Mouse (Mus musculus): Measurements from ENCODE around the gene Pofut1. TPM values are rescaled to one million over a fixed set of nuclear protein-coding genes. Genes with fewer than 3 reads are reported as not detected.
"Not testable (repeated sequence)": the region's sequence is repeated elsewhere in the genome, so short reads cannot be mapped to it uniquely, and the experiment has no call there.

Pofut1 gene
- total RNA-seq, 1 experiment from 2014 or later = 23.0 TPM

DNA sequence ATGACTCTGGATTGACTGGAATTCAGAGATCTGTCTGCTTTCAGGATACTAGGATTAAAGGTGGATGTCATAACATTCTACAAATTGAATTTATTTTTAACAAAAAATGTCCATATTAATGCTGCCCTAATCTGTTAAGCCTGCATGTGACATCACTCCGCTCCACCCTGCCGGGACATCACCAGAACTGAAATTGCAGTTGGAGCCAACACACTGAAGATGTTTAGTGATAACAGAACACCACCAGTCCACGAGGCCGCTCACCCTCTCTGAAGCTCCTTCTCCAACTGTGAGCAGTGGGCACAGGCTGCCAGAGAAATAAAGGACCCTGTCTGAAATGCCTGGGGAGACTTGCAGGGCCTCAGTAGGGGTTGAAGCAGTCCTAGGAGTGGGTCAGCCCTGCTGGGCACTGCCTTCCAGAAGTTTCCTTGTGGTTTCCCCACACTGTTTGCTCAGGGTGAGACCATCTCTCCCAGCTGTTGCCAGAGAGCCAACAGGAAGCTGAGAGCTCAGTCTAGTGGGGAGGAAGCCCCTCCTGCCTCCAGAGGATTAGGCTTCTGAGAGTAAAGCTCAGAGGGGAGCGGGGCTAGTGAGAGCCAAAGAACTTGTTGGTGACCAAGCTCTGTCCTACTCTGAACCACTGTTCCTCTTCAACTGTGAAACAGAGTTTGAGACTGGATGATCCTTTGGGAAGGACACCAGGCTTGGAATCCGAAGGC is 33.0 kb downstream of the Pofut1 start:
- ATAC-seq (replicated peaks in 1 of 2; ENCODE audit: insufficient read depth in 1 of 2, low FRiP score in 2 of 2, low TSS enrichment in 1 of 2, low read depth in 1 of 2, poor library complexity in 2 of 2, severe bottlenecking in 2 of 2) = peak; percentile 59 to 64

GRCm38 (mm10) chr2:153274919-153275247 is 33.5 kb downstream of the Pofut1 start:
- no peak for ATAC-seq (replicated peaks in 1 of 2; ENCODE audit: insufficient read depth in 1 of 2, low FRiP score in 2 of 2, low TSS enrichment in 1 of 2, low read depth in 1 of 2, poor library complexity in 2 of 2, severe bottlenecking in 2 of 2)

GRCm38 (mm10) chr2:153275577-153275976 is 34.2 kb downstream of the Pofut1 start:
- ATAC-seq (replicated peaks in 1 of 2; ENCODE audit: insufficient read depth in 1 of 2, low FRiP score in 2 of 2, low TSS enrichment in 1 of 2, low read depth in 1 of 2, poor library complexity in 2 of 2, severe bottlenecking in 2 of 2) = not testable (repeated sequence)

- no peak for ATAC-seq (replicated peaks in 1 of 2; ENCODE audit: insufficient read depth in 1 of 2, low FRiP score in 2 of 2, low TSS enrichment in 1 of 2, low read depth in 1 of 2, poor library complexity in 2 of 2, severe bottlenecking in 2 of 2)
Measured at GRCm38 (mm10) chr2:153276440-153276839, 35.1 kb downstream of the Pofut1 start.

DNA sequence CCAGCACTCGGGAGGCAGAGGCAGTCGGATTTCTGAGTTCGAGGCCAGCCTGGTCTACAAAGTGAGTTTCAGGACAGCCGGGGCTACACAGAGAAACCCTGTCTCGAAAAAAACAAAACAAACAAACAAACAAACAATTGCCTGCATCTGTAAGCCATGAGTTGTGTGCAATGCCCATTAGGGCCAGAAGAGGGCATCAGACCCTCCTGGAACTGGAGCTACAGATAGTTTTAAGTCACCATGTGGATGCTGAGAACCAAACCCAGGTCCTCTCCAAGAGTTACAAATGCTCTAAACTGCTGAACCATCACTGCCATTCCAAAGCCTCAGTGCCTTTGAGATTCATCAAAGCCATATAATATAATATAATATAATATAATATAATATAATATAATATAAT is 35.5 kb downstream of the Pofut1 start:
- not testable (repeated sequence) for ATAC-seq (replicated peaks in 1 of 2; ENCODE audit: insufficient read depth in 1 of 2, low FRiP score in 2 of 2, low TSS enrichment in 1 of 2, low read depth in 1 of 2, poor library complexity in 2 of 2, severe bottlenecking in 2 of 2)

DNA sequence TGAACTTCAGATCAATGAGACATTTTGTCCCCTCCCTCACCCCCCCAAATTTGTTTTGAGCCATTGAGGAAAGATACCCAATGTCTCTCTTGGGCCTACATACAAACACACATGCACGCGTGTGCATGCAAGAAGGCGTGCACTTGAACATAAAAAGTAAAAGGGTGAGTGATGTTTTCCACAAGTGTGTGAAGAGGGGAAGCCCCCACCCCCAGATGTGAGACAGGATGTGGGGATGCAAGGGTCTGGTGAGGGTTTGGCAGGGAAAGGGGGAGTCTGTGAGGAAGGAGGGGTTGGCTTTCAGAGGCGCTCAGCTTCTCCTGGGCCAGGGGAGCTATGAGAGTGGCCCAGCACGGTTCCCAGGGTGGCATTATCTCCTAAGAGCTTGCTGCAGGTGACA is 37.0 kb downstream of the Pofut1 start:
- no peak for ATAC-seq (replicated peaks in 1 of 2; ENCODE audit: insufficient read depth in 1 of 2, low FRiP score in 2 of 2, low TSS enrichment in 1 of 2, low read depth in 1 of 2, poor library complexity in 2 of 2, severe bottlenecking in 2 of 2)

GRCm38 (mm10) chr2:153283919-153284318 is 42.6 kb downstream of the Pofut1 start:
- peak in 1 of 2 experiments; percentile 54; a peak in 1 of 4 replicates for ATAC-seq (replicated peaks in 1 of 2; ENCODE audit: insufficient read depth in 1 of 2, low FRiP score in 2 of 2, low TSS enrichment in 1 of 2, low read depth in 1 of 2, poor library complexity in 2 of 2, severe bottlenecking in 2 of 2)

DNA sequence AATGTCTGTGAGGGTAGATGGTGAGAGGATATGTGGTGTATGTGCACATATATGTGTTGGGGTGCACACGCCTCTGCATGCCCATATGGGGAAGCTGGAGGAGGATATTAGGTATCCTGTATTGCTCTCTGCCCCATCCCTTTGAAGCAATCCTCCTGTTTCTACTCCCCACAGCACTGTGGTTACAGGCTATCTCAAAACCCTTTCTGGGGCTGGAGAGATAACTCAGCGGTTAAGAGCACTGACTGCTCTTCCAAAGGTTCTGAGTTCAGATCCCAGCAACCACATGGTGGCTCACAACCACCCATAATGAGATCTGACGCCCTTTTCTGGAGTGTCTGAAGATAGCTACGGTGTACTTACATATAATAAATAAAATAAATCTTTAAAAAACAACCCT is 45.2 kb downstream of the Pofut1 start:
- no peak for ATAC-seq (replicated peaks in 1 of 2; ENCODE audit: insufficient read depth in 1 of 2, low FRiP score in 2 of 2, low TSS enrichment in 1 of 2, low read depth in 1 of 2, poor library complexity in 2 of 2, severe bottlenecking in 2 of 2)

GRCm38 (mm10) chr2:153287835-153288234 is 46.5 kb downstream of the Pofut1 start:
- ATAC-seq (replicated peaks in 1 of 2; ENCODE audit: insufficient read depth in 1 of 2, low FRiP score in 2 of 2, low TSS enrichment in 1 of 2, low read depth in 1 of 2, poor library complexity in 2 of 2, severe bottlenecking in 2 of 2) = no peak

- ATAC-seq (replicated peaks in 1 of 2; ENCODE audit: insufficient read depth in 1 of 2, low FRiP score in 2 of 2, low TSS enrichment in 1 of 2, low read depth in 1 of 2, poor library complexity in 2 of 2, severe bottlenecking in 2 of 2) = peak; percentile 88 to 90
Measured at GRCm38 (mm10) chr2:153290938-153291928, 49.9 kb downstream of the Pofut1 start, which contains the start of gene Kif3b. Gene Kif3b, plus strand, starts transcription at chr2:153291413.

GRCm38 (mm10) chr2:153292305-153292861 is 51.0 kb downstream of the Pofut1 start:
- peak in 1 of 2 experiments; percentile 50; a peak in 2 of 4 replicates for ATAC-seq (replicated peaks in 1 of 2; ENCODE audit: insufficient read depth in 1 of 2, low FRiP score in 2 of 2, low TSS enrichment in 1 of 2, low read depth in 1 of 2, poor library complexity in 2 of 2, severe bottlenecking in 2 of 2)

DNA sequence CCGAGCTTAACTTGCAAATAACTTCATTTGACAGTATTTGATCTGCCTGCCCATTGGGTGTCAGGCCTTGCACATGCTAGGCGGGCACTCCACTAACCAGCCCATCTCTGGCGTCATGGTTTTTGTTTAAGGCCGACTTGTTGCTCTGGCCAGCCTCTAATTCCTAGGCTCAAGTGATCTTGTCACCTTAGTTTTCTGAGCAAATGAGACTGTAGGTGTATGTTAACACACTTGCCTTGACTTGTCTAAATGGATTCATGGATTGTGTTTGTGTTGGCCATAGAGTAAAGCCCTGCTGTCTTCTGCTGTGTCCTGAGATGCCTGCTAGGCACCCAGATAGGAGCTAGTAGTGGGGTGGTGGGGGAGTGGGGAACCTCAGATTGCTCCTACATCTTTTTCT is 53.9 kb downstream of the Pofut1 start:
- ATAC-seq (replicated peaks in 1 of 2; ENCODE audit: insufficient read depth in 1 of 2, low FRiP score in 2 of 2, low TSS enrichment in 1 of 2, low read depth in 1 of 2, poor library complexity in 2 of 2, severe bottlenecking in 2 of 2) = no peak

GRCm38 (mm10) chr2:153297771-153298170 is 56.4 kb downstream of the Pofut1 start:
- no peak for ATAC-seq (replicated peaks in 1 of 2; ENCODE audit: insufficient read depth in 1 of 2, low FRiP score in 2 of 2, low TSS enrichment in 1 of 2, low read depth in 1 of 2, poor library complexity in 2 of 2, severe bottlenecking in 2 of 2)

DNA sequence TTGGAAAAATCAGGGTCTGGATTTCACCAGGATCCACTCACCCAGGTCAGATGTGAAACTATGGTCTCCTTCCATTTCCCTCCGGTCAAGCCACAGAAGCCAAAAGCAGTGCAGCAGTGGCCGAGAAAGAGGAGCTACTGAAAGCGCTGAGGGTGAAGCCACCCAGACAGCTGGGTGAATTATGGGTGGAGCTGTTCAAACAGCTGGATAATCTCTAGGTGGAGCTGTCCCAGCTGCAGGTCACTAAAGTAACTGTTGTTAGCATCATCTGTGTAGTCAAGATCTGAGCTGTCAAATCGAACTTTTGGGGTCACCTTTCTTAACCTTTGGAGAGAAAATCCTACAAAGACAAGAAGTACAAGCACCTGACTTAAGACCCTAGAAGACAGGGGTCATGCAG is 57.1 kb downstream of the Pofut1 start:
- no peak for ATAC-seq (replicated peaks in 1 of 2; ENCODE audit: insufficient read depth in 1 of 2, low FRiP score in 2 of 2, low TSS enrichment in 1 of 2, low read depth in 1 of 2, poor library complexity in 2 of 2, severe bottlenecking in 2 of 2)

DNA sequence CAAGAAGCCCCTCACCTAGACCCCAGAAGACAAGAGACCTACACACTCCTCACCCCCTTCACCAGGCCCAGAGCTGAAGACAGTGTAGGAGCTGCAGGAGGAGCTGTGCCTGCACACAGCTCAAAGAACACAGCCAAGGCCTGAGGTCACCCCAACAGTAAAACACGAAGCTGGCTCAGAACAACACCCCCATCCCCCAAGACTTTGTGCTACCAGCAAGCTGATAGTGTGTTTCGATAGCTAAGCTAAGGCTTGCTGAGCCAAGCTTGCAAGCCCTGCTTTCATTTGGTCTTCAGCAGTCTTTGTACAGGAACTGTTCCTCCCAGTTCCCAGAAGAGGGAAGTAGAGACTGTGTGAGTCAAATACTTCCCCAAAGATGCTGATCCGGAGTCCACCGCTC is 57.5 kb downstream of the Pofut1 start:
- peak; percentile 71 to 87 for ATAC-seq (replicated peaks in 1 of 2; ENCODE audit: insufficient read depth in 1 of 2, low FRiP score in 2 of 2, low TSS enrichment in 1 of 2, low read depth in 1 of 2, poor library complexity in 2 of 2, severe bottlenecking in 2 of 2)

GRCm38 (mm10) chr2:153301123-153301522 is 59.8 kb downstream of the Pofut1 start:
- ATAC-seq (replicated peaks in 1 of 2; ENCODE audit: insufficient read depth in 1 of 2, low FRiP score in 2 of 2, low TSS enrichment in 1 of 2, low read depth in 1 of 2, poor library complexity in 2 of 2, severe bottlenecking in 2 of 2) = no peak

- ATAC-seq (replicated peaks in 1 of 2; ENCODE audit: insufficient read depth in 1 of 2, low FRiP score in 2 of 2, low TSS enrichment in 1 of 2, low read depth in 1 of 2, poor library complexity in 2 of 2, severe bottlenecking in 2 of 2) = no peak
Measured at GRCm38 (mm10) chr2:153305240-153305639, 63.9 kb downstream of the Pofut1 start.

DNA sequence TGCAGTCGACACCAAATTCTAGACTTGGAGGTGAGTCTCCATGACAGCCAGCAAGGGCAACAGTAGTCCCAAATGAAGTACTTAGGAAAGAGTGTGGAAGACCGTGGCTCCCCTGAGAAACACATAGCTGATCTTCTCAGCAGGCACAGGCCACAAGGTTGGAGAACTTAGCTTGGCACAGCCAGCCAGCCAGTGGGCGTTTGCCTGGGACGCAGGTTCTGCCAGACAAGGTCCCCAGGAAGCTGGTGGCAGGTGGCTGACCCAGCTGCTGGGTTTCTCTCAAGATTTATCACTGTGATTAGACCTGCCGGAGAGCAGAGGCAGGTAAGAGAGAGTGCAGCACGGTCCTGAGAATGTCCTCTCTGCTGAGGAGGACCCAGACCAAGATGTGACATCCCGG is 67.3 kb downstream of the Pofut1 start:
- no peak for ATAC-seq (replicated peaks in 1 of 2; ENCODE audit: insufficient read depth in 1 of 2, low FRiP score in 2 of 2, low TSS enrichment in 1 of 2, low read depth in 1 of 2, poor library complexity in 2 of 2, severe bottlenecking in 2 of 2)

Data from hematopoietic stem cell, adult 5-6 weeks (primary cell).